Mouse (Mus musculus) ES-CJ7 (cell line): ENCODE data around the gene Casp6.
A peak's percentile ranks its signal among the peaks of the same experiment; 100 is the strongest.

Experiments
- DNase-seq: peaks from one replicate; pipeline ENCODE4 v3.0.0; 2011; ENCODE audit warnings: low read depth, low spot score

Casp6 gene

GRCm38 (mm10) chr3:129918434-129918833 is 17.2 kb downstream of the Casp6 start:
- peak; percentile 80 for DNase-seq

GRCm38 (mm10) chr3:129923581-129923980 is 22.4 kb downstream of the Casp6 start:
- DNase-seq = no peak

GRCm38 (mm10) chr3:129925861-129926260 is 24.6 kb downstream of the Casp6 start:
- DNase-seq = no peak

- DNase-seq = no peak
Observed at GRCm38 (mm10) chr3:129930213-129930778, 29.1 kb downstream of the Casp6 start.

GRCm38 (mm10) chr3:129932443-129932842 is 31.2 kb downstream of the Casp6 start:
- DNase-seq = peak; percentile 66

- DNase-seq = no peak
Observed at GRCm38 (mm10) chr3:129936561-129936960, 35.3 kb downstream of the Casp6 start.

- DNase-seq = no peak
Observed at GRCm38 (mm10) chr3:129937848-129938247, 36.6 kb downstream of the Casp6 start.

GRCm38 (mm10) chr3:129939058-129939457 is 37.8 kb downstream of the Casp6 start:
- no peak for DNase-seq

- no peak for DNase-seq
Observed at GRCm38 (mm10) chr3:129940780-129941179, 39.6 kb downstream of the Casp6 start.

- DNase-seq = no peak
Observed at GRCm38 (mm10) chr3:129941291-129941690, 40.1 kb downstream of the Casp6 start.

- no peak for DNase-seq
Observed at GRCm38 (mm10) chr3:129943813-129944212, 42.6 kb downstream of the Casp6 start.

GRCm38 (mm10) chr3:129946217-129946914 is 45.1 kb downstream of the Casp6 start:
- DNase-seq = no peak

GRCm38 (mm10) chr3:129948359-129948758 is 47.1 kb downstream of the Casp6 start:
- no peak for DNase-seq

GRCm38 (mm10) chr3:129949158-129949773 is 48.0 kb downstream of the Casp6 start:
- DNase-seq = no peak

- DNase-seq = no peak
Observed at GRCm38 (mm10) chr3:129953296-129953695, 52.1 kb downstream of the Casp6 start.

GRCm38 (mm10) chr3:129962533-129962932 is 61.3 kb downstream of the Casp6 start:
- no peak for DNase-seq
